Mouse (Mus musculus) WW6 (cell line): ENCODE data around the gene Frrs1l.

Source experiments
- DNase-seq: peaks from one replicate; pipeline ENCODE4 v3.0.0-alpha.2; 2013; ENCODE audit warnings: low read depth, low spot score

The Frrs1l gene

GRCm38 (mm10) chr4:56990215-56990584, at the start of gene Frrs1l:
Gene Frrs1l (minus strand): TSS chr4:56990391.
- no peak for DNase-seq

- DNase-seq: no peak
These were observed 49.2 kb upstream of the Frrs1l start for GRCm38 (mm10) chr4:57039127-57040031.

GRCm38 (mm10) chr4:57037554-57037953, 47.4 kb upstream of the Frrs1l start:
- no peak for DNase-seq

- DNase-seq: no peak
These were observed 44.0 kb upstream of the Frrs1l start for GRCm38 (mm10) chr4:57034169-57034568.

GRCm38 (mm10) chr4:57031440-57031839, 41.2 kb upstream of the Frrs1l start:
- DNase-seq: no peak

- no peak for DNase-seq
These were observed 37.8 kb upstream of the Frrs1l start for GRCm38 (mm10) chr4:57027954-57028353.

GRCm38 (mm10) chr4:57023527-57023926, 33.3 kb upstream of the Frrs1l start:
- no peak for DNase-seq

GRCm38 (mm10) chr4:57021288-57021687, 31.1 kb upstream of the Frrs1l start:
- no peak for DNase-seq

GRCm38 (mm10) chr4:57017229-57017628, 27.0 kb upstream of the Frrs1l start:
- peak; percentile 59 for DNase-seq

- no peak for DNase-seq
These were observed 26.4 kb upstream of the Frrs1l start for GRCm38 (mm10) chr4:57016366-57017171.

- DNase-seq: no peak
These were observed 24.8 kb upstream of the Frrs1l start for GRCm38 (mm10) chr4:57015032-57015431.

GRCm38 (mm10) chr4:57011454-57012046, 21.4 kb upstream of the Frrs1l start:
- no peak for DNase-seq

GRCm38 (mm10) chr4:57010919-57011318, 20.7 kb upstream of the Frrs1l start:
- no peak for DNase-seq

GRCm38 (mm10) chr4:57010425-57010824, 20.2 kb upstream of the Frrs1l start:
- DNase-seq: no peak

GRCm38 (mm10) chr4:57007717-57008116, 17.5 kb upstream of the Frrs1l start:
- no peak for DNase-seq

- DNase-seq: no peak
These were observed 14.8 kb upstream of the Frrs1l start for GRCm38 (mm10) chr4:57005011-57005410.

- DNase-seq: no peak
These were observed 13.7 kb upstream of the Frrs1l start for GRCm38 (mm10) chr4:57003886-57004285.

- no peak for DNase-seq
These were observed 12.6 kb upstream of the Frrs1l start for GRCm38 (mm10) chr4:57002751-57003150.

GRCm38 (mm10) chr4:57001437-57001836, 11.2 kb upstream of the Frrs1l start:
- no peak for DNase-seq

- no peak for DNase-seq
These were observed 3.1 kb upstream of the Frrs1l start for GRCm38 (mm10) chr4:56993331-56993730.

GRCm38 (mm10) chr4:56991951-56992350, 1.8 kb upstream of the Frrs1l start:
- DNase-seq: no peak
